Mouse (Mus musculus) heart, adult 8-10 months (tissue): ENCODE results near the gene Ptpre. TPM values are rescaled to one million over a fixed set of nuclear protein-coding genes. Genes with fewer than 3 reads are reported as not detected.
A peak's percentile ranks its signal among the peaks of the same experiment; 100 is the strongest.
"Not testable (repeated sequence)": the region's sequence is repeated elsewhere in the genome, so short reads cannot be mapped to it uniquely, and the experiment has no call there.

Experiments used
- DNase-seq: peaks from one replicate; pipeline ENCODE4 v3.0.0; 2022; ENCODE audit warnings: low spot score
- total RNA-seq, 4 experiments: library from RNA; stranded (reverse); gene quantifications; 2 replicates each; pipeline ENCODE4 v1.2.4; 2022

The Ptpre gene
- total RNA-seq, 4 experiments from 2014 or later = 1.9 to 3.8 (median 2.5) TPM

DNA sequence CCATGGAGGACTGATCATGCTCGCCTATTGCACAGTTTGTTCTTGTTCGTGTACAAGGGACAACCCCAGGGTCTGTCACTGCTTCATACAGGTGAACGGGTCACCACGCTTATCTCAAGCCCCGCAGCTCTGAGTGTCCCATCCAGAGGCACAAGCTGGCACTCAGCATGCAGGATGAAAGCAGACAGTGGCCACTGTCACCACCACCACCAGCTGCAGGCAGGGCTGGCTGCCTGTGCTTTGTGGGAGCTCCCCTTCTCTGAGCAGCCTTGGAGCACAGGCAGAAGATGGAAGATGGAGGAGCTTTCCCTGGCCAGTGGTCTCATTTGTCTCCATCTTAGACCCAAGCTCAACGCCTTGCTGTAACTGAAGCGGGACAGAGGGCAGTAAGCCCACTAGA lies 147.7 kb downstream of the Ptpre start:
- DNase-seq = no peak

DNA sequence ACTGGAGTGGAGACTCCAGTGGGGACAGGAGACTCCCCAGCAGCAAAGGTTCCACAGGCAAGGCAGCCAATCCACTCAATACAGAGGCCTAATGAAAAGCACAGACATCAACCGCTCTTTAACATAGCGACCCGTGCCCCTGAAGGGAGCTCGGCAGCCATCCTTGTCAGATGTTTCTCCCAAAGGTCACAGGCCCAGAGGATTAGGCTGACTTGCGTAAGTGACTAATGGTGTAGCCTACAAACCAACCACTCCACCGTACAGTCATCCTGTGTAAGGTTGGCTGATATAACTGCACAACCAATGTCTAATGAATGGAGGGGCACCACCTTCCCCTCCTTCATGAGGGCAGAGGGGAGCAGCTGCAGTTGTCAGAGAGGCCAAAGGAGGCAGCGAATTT lies 152.1 kb downstream of the Ptpre start:
- DNase-seq = no peak

DNA sequence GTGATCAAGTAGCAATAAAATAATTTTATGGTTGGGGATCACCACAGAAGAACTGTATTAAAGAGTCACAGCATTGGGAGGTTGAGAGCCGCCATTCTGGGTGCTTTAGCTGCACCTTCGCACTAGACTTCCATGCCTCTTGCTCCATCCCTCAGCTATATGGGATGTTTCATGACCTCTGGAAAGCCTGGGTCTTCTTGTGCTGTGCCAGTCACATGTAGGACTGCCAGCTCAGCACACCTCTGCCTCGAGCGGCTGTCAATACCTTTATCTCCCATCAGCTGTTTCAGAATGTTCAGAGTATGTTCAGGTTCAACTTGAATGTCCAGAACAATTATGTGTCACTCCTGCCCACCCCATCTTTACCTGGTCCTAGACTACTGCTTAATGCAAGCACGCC lies 154.7 kb downstream of the Ptpre start:
- no peak for DNase-seq

DNA sequence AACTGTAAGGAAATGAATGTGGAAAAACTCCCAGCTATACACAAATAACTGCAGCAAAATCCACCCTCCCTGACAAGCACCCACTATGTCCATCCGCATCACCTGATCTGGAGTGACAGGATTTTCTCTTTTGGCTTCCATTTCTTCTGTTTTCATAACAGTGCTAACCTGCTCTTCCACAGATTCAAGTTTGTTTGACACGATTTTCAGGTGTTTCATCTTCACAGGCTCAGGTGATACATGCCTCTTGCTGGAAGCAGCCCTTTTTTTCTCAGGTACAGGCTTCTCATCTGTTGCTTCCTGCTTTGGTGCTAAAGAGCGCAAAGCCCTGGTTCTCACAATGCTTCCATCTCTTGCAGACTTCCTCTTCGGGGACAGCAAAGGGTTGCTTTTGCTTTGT lies 156.8 kb downstream of the Ptpre start:
- no peak for DNase-seq

DNA sequence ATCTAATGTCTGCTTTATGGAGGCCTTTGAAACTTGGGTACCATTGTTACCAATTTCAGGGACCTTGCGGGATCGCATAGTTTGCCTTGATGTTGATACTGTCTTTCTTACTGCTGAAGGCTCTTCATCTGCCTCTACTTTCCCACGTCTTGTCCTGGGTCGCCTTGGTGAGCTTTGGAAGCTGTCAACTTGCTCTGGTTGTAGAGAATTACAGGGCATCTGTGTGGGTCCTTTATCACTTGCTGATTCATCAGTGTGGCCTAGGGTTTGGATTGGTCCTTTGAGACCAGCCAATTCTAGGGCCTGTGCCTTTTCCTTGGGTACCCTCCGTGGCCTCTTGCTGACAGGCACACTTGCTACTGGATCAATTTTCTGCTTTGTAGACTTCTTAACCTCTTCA lies 157.5 kb downstream of the Ptpre start:
- no peak for DNase-seq

DNA sequence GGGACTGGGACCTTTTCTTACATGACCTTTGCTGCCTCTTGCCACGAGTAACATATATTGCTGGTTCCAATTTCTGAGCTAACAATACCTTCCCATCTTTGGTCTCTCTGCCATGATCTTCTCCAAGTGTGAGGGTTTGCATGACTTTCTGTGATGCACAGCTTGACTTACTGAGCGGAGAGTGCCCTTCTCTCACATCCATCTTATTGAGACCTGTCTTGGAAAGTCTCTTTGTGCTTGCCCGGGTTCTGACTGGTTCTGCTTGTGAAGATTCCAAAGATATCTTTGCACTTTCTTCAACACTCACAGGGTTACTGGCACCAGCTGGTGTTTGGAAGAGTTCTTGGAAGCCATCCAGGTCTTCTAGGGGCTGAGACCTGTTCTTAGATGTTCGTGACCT lies 158.8 kb downstream of the Ptpre start:
- DNase-seq = no peak

DNA sequence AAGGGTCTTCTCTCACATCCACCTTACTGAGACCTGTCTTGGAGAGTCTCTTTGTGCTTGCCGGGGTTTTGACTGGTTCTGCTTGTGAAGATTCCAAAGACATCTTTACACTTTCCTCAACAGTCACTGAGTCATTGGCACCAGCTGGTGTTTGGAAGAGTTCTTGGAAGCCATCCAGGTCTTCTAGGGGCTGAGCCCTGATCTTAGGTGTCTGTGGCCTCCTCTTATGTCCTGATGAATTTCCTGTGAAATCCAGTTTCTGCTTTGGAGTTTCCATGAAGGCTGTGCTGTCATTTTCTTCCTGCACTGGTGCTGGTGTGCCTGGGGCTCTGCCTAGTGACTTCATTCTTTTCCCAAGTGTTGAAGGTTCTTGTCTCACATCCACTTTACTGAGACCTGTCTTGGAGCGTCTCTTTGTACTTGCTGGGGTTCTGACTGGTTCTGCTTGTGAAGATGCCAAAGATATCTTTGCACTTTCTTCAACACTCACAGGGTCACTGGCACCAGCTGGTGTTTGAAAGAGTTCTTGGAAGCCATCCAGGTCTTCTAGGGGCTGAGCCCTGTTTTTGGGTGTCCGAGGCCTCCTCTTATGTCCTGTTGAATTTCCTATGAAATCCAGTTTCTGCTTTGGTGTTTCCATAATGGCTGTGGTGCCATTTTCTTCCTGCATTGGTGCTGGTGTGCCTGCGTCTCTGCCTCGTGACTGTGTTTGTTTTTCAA lies 159.9 kb downstream of the Ptpre start:
- DNase-seq = not testable (repeated sequence)

DNA sequence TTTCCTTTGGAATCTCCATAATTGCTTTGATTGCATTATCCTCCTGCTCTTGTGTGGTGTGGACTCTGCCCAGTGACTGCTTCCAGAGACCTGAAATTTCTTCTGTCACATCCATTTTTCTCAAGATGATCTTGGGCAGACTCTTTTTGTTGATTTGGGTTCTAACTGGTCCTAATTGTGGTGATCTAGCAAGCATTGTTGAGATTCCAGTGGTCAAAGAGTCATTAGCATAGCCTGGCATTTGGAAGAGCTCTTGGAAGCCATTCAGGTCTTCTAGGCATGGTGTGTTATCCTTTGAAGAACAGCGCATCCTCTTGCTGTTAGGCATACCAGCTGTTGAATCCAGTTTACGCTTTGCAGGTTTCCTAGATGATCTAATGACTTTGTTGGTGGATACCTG lies 161.1 kb downstream of the Ptpre start:
- DNase-seq = no peak

DNA sequence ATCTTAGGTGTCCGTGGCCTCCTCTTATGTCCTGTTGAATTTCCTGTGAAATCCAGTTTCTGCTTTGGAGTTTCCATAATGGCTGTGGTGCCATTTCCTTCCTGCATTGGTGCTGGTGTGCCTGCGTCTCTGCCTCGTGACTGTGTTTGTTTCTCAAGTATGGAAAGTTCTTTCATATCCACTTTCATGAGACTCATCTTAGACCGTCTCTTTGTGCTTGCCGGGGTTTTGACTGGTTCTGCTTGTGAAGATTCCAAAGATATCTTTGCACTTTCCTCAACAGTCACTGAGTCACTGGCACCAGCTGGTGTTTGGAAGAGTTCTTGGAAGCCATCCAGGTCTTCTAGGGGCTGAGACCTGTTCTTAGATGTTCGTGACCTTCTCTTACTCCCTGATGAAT lies 162.1 kb downstream of the Ptpre start:
- DNase-seq = not testable (repeated sequence)

DNA sequence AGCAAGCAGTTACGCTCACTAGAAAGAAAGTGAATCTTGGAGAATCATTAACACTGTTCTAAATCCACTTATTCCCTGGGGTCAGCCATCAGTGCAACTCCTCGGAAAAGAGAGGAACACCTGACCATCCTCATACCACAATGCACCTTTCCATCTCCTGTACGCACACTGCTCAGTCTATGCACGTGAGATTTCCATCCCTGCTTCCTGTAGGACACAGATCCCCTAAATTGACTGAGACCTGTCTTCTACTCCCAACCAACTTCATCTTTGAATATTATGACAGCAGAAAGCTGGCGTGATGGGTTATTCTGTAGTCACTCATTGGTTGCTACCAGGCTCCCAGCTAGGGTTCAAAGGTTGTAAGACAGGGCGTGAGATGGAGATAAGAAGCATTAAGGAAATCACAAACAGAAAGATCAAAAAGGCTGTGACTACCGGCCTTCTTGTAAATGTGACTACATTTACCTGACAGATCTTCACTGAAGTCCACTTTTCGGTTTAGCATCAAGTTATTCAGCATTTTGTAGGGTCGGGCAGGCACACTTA lies 166.4 kb downstream of the Ptpre start:
- no peak for DNase-seq

DNA sequence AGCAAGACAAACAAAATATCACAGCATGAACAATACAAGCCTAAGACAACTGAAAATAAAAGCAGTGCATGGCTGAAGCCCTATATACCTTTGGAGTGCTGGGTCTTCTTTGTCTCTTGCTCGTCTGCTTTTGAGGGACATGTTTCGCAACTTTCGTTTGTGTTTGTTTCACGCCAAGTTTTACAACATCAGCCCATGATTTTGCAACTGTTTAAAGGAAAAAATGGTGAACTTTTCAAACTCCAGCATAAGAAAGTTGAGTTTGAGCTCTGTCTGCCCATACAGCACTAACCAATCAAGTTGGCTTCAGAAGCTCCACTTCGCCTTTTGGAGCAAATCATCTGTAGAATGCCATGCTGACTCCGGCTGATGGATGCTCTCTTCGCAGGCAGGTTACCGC lies 167.0 kb downstream of the Ptpre start:
- DNase-seq = no peak

DNA sequence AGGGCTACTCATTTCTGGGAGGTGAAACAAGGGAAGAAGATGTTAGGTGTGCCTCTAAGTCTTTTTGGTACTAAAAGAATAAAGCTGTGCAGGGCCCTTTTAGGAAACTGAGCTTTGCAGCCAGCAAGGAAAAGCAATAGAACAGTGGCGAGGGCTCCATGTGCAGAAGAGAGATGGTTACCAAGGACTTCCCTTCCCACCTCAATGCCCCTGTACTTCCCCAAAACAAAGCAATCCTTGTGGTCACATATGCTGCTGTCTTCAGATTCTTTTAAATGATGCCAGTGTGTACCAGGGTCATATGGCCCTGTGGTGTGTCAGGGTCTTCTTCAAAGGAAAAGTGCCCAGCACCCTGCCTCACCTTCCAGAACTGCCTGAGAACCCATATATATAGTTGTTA lies 167.8 kb downstream of the Ptpre start:
- no peak for DNase-seq

DNA sequence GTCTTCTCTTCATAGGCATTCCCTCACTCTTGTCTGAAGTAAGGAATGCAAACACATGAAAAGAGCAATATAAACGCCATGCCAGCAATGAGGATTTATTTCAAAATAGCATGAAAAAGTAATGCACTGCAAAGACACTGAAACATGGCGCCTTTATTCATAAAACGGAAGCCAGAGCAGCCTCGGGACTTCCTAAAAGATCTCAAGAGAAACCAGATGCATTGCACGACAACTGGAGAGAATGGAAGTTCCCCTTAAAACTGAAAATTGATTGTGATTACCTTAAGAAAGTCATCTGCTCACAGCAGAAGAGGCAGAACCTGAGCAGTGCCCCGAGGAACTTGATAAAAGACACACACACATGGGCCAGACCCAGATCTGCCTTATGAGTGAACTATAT lies 168.5 kb downstream of the Ptpre start:
- no peak for DNase-seq

DNA sequence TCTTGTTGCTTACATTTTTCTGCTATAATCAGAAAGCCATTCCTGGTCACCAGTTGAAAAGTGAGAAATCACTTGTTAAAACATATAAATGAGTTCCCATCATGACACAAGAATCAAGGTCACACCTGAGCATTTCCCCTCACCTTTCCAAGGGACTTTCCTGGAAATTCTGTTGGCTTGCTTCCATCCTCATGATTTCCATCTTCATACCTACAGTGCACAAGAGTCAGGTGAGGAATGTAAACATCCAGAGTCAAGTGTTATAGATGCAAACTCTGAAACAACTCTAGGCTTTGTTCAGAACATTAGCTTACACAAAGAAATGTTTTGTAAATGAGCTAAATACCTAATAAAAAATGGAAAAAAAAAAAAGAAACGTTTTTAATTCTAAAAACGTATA lies 173.4 kb downstream of the Ptpre start:
- no peak for DNase-seq

DNA sequence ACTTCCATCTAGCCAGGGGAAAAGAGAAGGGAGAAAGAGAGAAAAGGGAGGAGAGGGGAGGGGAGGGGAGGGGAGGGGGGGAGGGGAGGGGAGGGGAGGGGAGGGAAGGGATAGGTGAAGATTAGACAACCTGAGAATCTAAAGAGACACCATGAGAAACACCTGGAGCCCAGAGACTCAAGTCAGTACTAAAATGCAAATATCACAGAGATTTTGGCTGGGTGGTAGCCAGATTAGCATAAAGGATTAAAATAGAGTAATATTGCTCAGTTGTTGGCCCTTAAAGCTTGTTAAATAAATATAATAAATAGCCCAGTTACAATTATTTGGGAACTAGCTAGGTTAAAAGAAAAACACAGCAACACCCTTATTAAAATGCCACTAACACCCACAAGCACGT lies 175.3 kb downstream of the Ptpre start:
- DNase-seq = no peak

DNA sequence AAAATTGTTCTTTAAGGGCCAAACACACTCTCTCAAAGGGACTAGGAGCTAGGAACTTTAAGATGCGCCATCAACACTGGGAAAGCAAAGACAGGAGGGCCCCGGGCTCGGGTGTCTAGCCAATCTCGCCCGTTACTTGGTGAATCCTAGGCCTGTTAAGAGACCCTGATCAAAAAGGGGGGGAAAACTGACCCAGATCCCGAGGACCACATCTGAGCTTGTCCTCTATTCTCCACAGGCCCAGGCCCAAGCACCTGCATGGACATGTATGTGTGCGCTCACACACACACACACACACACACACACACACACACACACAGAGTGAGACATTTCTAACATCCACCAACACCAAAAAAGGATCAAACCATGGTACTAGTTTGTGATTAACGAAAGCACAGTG lies 176.0 kb downstream of the Ptpre start:
- DNase-seq = no peak

DNA sequence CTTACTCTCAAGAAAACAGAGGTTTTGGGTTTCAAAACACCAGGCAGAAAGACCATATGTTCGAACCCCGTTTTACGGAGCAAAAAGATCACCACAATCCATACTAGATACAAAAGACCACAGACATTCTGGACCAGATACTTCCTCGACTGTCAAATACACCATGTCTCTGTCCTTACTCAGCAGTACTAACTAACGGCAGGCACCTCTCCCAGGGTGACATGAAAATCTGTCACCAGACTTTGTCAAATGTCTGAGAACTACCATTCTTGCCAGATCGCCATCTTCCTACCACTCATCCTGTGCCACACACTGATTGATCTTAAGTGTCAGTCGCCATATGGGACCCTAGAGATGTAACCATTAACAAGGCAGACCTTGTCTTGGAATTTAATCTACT lies 177.9 kb downstream of the Ptpre start:
- DNase-seq = no peak

DNA sequence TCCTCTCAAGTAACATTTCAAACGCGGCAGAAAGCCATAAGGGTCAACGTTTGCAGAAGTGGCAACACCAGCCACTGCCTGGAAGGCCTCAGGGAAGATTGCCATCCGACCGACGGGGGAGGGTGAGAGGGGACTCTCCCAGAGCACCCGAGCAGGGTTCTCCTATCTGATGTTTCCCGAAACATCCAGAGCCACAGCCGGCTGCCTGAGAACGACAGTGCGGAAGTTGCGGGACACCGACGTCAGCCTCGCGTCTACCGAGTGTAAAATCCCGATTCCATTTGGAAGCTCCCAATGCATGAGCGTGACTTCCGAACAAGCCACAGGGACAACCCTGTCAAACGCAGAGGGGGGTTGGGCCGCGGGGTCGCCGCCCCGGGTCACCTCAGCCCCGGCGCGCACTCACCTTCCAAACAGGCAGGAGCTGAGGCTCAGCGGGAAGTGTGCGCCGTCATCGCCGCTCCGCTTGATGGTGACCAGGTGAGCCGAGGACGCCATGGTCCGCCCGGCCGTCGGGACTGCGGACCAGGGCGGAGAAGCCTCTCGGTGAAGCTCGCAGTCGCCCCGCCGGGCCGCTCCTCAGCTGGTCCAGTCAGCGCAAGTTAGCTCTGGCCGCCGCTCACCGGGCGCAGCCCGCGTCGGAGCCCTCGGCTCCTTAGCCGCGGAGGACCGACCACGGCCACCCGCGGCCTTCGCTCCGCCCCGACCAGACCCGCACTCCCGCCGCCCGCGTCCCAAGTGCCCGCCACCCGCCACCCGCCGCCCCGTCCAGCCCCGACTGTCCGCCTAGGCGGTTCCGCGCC lies 178.6 kb downstream of the Ptpre start, which contains the start of gene Mki67:
Mki67 (minus strand) TSS at position 720 of the 803 bp plus-strand sequence.
- no peak for DNase-seq

DNA sequence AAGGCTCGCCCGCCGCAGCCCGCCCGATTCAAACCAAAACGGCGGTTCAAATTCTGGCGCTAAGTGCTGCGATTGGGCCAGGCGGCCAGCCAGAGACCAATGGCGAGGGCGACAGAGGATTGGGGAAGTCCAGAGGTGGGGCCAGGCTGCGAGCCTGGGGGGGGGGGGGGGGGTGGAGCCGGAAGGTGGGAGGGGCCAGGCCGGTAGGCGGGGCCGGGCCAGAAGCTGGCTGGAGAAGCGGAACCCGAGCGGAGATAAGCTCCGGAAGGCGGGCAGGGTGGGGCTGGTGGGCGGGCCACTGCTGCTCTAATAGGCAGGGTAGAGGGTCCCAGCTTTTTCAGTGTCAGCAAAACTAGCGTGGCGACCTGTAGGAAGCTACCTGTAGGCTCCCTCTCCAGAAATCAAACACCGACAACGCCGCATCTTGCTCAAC lies 179.2 kb downstream of the Ptpre start:
- peak; percentile 83 for DNase-seq

DNA sequence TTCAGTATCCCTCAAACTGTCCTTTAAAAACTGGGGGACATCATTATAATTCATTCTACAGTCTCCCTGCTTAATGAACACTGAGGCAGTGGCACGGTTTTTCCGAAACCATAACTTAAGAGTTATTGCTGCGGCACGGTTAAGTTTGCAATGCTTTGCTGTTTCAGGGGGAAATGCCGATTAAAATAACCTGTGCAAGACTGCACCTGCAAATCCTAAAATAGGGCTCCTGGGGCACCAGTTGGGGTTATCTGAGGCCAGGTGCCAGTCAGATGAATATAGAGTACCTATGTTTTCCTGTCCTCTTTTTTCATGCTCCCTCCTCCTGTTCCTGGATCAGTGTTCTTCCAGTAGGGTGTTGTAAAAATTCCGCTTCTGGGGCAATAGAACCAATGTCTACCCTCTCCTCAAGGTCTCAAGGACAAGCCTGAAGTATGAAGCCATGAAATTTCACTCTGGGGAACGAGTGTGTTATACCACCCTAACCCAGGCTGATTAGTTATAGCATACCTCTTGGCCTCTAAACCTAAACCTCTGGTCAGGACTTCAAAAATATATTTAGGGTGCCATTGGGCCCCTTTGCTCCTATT lies 179.8 kb downstream of the Ptpre start:
- no peak for DNase-seq

DNA sequence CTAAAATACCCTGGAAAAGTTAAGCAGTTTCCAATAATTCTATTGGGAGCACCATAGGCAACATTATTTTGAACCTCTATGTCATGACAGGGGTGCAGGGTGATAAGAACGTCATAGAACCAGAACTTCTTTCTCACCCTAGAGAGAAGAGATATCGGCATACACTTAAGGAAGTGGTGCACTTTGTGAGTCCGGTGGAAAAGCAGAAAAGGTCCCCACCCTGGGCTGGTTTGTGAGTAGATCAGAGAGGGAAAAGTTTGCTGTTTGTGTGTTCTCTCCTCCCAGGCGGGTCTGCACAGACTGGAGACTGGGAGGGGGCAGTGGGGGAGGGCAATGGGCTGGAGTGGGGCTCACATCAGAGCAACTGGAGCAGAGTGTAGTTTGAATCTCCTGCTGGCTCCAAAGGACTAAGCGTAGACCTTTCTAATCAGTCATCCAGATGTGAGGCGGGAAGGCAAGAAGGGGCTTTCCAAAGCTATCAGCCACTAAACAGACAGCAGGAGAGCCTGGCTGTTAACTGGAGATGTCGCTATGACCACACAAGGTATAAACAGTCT lies 184.2 kb downstream of the Ptpre start:
- DNase-seq = no peak
